Mouse (Mus musculus): Measurements from ENCODE around the gene Mvp. TPM values are rescaled to one million over a fixed set of nuclear protein-coding genes. Genes with fewer than 3 reads are reported as not detected.

Gene Mvp
- polyA plus RNA-seq, 1 experiment: 63.3 TPM

- peaks cover 16% of the 10 kb centered on the region for H3K36me3 ChIP-seq (ENCODE audit: control insufficient read depth, insufficient read depth, low read length)
- 71% methylated on average over 13 of the region's 13 CpGs for WGBS
- no peak overlapping the region for H3K27ac ChIP-seq (ENCODE audit: insufficient read depth, low read length)
- no peak overlapping the region for H3K4me3 ChIP-seq (ENCODE audit: extremely low read depth, insufficient read depth, insufficient read length)
- DNase-seq (ENCODE audit: low read depth in 1 of 2, low spot score in 2 of 2): no peak
- no peak for TF ChIP-seq CTCF (IDR thresholded peaks at IDR 0.05; ENCODE audit: extremely low read depth, insufficient read depth, insufficient read length, insufficient replicate concordance)
- TF ChIP-seq POLR2A (IDR thresholded peaks at IDR 0.05; ENCODE audit: low read depth, low read length): no peak
- no peaks in the 10 kb centered on the region for H3K27me3 ChIP-seq (ENCODE audit: control insufficient read depth, insufficient read depth, low read length)
- H3K4me1 ChIP-seq (ENCODE audit: control insufficient read depth, insufficient read depth, insufficient read length): peaks cover 43% of the 10 kb centered on the region
Observed at GRCm38 (mm10) chr7:127023272-127023691, 8.9 kb upstream of the Mvp start.

GRCm38 (mm10) chr7:127022528-127023271 lies 8.3 kb upstream of the Mvp start:
- no peak for TF ChIP-seq POLR2A (IDR thresholded peaks at IDR 0.05; ENCODE audit: low read depth, low read length)
- TF ChIP-seq CTCF (IDR thresholded peaks at IDR 0.05; ENCODE audit: extremely low read depth, insufficient read depth, insufficient read length, insufficient replicate concordance): no peak
- Histone ChIP-seq H3K36me3 (ENCODE audit: control insufficient read depth, insufficient read depth, low read length) (peaks cover 16% of the 10 kb centered on the region), H3K27ac (ENCODE audit: insufficient read depth, low read length) (no peak overlapping the region), H3K4me3 (ENCODE audit: extremely low read depth, insufficient read depth, insufficient read length) (no peak overlapping the region), H3K4me1 (ENCODE audit: control insufficient read depth, insufficient read depth, insufficient read length) (peaks cover 37% of the 10 kb centered on the region), H3K27me3 (ENCODE audit: control insufficient read depth, insufficient read depth, low read length) (no peaks in the 10 kb centered on the region)
- 76% methylated on average over 7 of the region's 7 CpGs for WGBS
- DNase-seq (ENCODE audit: low read depth in 1 of 2, low spot score in 2 of 2): no peak

DNA sequence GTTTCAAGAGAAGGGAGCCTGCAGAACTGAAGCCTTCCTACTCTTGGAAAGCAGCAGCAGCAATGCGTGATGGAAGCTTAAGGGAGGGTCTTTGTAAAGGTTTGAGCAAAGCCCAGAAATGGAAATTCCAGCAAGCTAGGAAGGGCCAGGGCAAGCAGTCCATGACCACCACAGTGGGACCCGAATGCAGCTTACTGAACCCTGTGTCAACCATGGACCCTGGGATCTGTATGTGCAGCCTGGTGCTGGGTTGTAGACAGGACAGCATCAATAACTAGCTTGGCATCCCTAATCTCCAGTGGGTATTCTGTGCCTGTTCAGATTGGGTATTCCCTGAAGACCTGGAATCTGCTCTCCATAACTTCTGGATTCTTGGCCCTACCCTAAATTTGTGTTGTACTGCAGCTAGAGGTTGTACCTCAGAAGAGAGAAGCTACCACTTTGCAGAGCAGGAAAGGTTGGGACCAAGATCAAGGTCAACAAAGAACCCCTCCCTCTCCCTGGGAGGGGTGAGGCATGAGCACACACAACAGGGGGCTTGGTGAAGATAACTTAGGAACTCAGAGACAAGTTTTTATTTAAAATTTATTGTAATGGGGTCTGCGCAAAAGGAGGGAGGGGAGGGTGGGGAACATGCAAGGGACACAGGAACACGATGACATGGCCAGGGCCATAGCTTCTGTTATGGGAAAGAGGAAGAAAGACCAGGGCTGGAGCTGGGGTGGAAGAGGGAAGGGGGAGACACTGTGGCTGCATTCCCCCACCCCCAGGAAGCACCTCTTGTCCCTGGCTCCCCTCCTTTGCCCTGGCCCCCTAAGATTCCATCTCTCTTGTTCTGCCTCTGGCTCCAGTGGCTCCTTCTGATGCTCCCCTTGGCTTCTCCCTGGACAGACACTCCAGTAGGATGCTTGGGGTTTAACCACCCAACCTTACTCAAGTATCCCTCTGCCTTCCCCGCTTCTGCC lies 7.4 kb upstream of the Mvp start:
- WGBS: 54% methylated on average over 5 of the region's 5 CpGs
- Histone ChIP-seq H3K27me3 (ENCODE audit: control insufficient read depth, insufficient read depth, low read length) (no peaks in the 10 kb centered on the region), H3K4me1 (ENCODE audit: control insufficient read depth, insufficient read depth, insufficient read length) (peaks cover 37% of the 10 kb centered on the region), H3K36me3 (ENCODE audit: control insufficient read depth, insufficient read depth, low read length) (peaks cover 16% of the 10 kb centered on the region), H3K27ac (ENCODE audit: insufficient read depth, low read length) (no peak overlapping the region), H3K4me3 (ENCODE audit: extremely low read depth, insufficient read depth, insufficient read length) (no peak overlapping the region; the same call in 1 of the 2 replicates)
- DNase-seq (ENCODE audit: low read depth in 1 of 2, low spot score in 2 of 2): no peak
- TF ChIP-seq POLR2A (IDR thresholded peaks at IDR 0.05; ENCODE audit: low read depth, low read length): no peak
- TF ChIP-seq CTCF (IDR thresholded peaks at IDR 0.05; ENCODE audit: extremely low read depth, insufficient read depth, insufficient read length, insufficient replicate concordance): no peak

GRCm38 (mm10) chr7:127020901-127021562 lies 6.6 kb upstream of the Mvp start, which contains the start of the genes Gm42742 and Prrt2:
Gm42742 (minus strand) TSS chr7:127021097.
Prrt2 (minus strand) TSS chr7:127021211.
- H3K4me3 ChIP-seq (ENCODE audit: extremely low read depth, insufficient read depth, insufficient read length): peak within 1 kb of the TSS; percentile 43; the same call in 1 of the 2 replicates
- peak in 1 of 2 experiments; percentile 34 for DNase-seq (ENCODE audit: low read depth in 1 of 2, low spot score in 2 of 2)
- TF ChIP-seq POLR2A (IDR thresholded peaks at IDR 0.05; ENCODE audit: low read depth, low read length) (no peak), CTCF (IDR thresholded peaks at IDR 0.05; ENCODE audit: extremely low read depth, insufficient read depth, insufficient read length, insufficient replicate concordance) (no peak)
- peaks cover 37% of the 10 kb centered on the region for H3K4me1 ChIP-seq (ENCODE audit: control insufficient read depth, insufficient read depth, insufficient read length)
- H3K36me3 ChIP-seq (ENCODE audit: control insufficient read depth, insufficient read depth, low read length): peaks cover 16% of the 10 kb centered on the region
- no peaks in the 10 kb centered on the region for H3K27me3 ChIP-seq (ENCODE audit: control insufficient read depth, insufficient read depth, low read length)
- peak within 1 kb of the TSS; percentile 26; the same call in 1 of the 2 replicates for H3K27ac ChIP-seq (ENCODE audit: insufficient read depth, low read length)
- 3% methylated on average over 35 of the region's 37 CpGs for WGBS

GRCm38 (mm10) chr7:127020491-127020890 lies 6.1 kb upstream of the Mvp start:
- no peak for DNase-seq (ENCODE audit: low read depth in 1 of 2, low spot score in 2 of 2)
- WGBS: 71% methylated on average over 5 of the region's 5 CpGs
- no peaks in the 10 kb centered on the region for H3K27me3 ChIP-seq (ENCODE audit: control insufficient read depth, insufficient read depth, low read length)
- TF ChIP-seq POLR2A (IDR thresholded peaks at IDR 0.05; ENCODE audit: low read depth, low read length): no peak
- TF ChIP-seq CTCF (IDR thresholded peaks at IDR 0.05; ENCODE audit: extremely low read depth, insufficient read depth, insufficient read length, insufficient replicate concordance): no peak
- peaks cover 16% of the 10 kb centered on the region for H3K36me3 ChIP-seq (ENCODE audit: control insufficient read depth, insufficient read depth, low read length)
- peaks cover 37% of the 10 kb centered on the region for H3K4me1 ChIP-seq (ENCODE audit: control insufficient read depth, insufficient read depth, insufficient read length)
- peak overlapping the region; percentile 43; the same call in 1 of the 2 replicates for H3K4me3 ChIP-seq (ENCODE audit: extremely low read depth, insufficient read depth, insufficient read length)
- peak overlapping the region; percentile 26; the same call in 1 of the 2 replicates for H3K27ac ChIP-seq (ENCODE audit: insufficient read depth, low read length)

- H3K27me3 ChIP-seq (ENCODE audit: control insufficient read depth, insufficient read depth, low read length): no peaks in the 10 kb centered on the region
- TF ChIP-seq POLR2A (IDR thresholded peaks at IDR 0.05; ENCODE audit: low read depth, low read length) (no peak), CTCF (IDR thresholded peaks at IDR 0.05; ENCODE audit: extremely low read depth, insufficient read depth, insufficient read length, insufficient replicate concordance) (no peak)
- WGBS: 84% methylated on average over 3 of the region's 3 CpGs
- DNase-seq (ENCODE audit: low read depth in 1 of 2, low spot score in 2 of 2): no peak
- peaks cover 37% of the 10 kb centered on the region for H3K4me1 ChIP-seq (ENCODE audit: control insufficient read depth, insufficient read depth, insufficient read length)
- H3K4me3 ChIP-seq (ENCODE audit: extremely low read depth, insufficient read depth, insufficient read length): no peak overlapping the region
- peaks cover 17% of the 10 kb centered on the region for H3K36me3 ChIP-seq (ENCODE audit: control insufficient read depth, insufficient read depth, low read length)
- H3K27ac ChIP-seq (ENCODE audit: insufficient read depth, low read length): no peak overlapping the region
Observed at GRCm38 (mm10) chr7:127020031-127020430, 5.6 kb upstream of the Mvp start.
